Mouse (Mus musculus) bone marrow macrophage, adult 2 months (primary cell): ENCODE measurements around the gene Ninl.
"Not testable (repeated sequence)": the region's sequence is repeated elsewhere in the genome, so short reads cannot be mapped to it uniquely, and the experiment has no call there.

Experiments
- CTCF ChIP-seq: IDR thresholded peaks from 2 replicates; pipeline ENCODE4 v1.5.1; 2012; ENCODE audit warnings: low read depth, mild to moderate bottlenecking, low read length, moderate library complexity
- POLR2A ChIP-seq: IDR thresholded peaks from 2 replicates; pipeline ENCODE4 v1.6.1; 2012; ENCODE audit warnings: mild to moderate bottlenecking, low read depth, low read length, borderline replicate concordance

- TF ChIP-seq CTCF, POLR2A: not testable (repeated sequence)
These were observed 91.1 kb downstream of the Ninl start for GRCm38 (mm10) chr2:150947880-150948611.
